Mouse (Mus musculus): ENCODE results near the gene Vasp. TPM values are rescaled to one million over a fixed set of nuclear protein-coding genes. Genes with fewer than 3 reads are reported as not detected.
"Not testable (repeated sequence)": the region's sequence is repeated elsewhere in the genome, so short reads cannot be mapped to it uniquely, and the experiment has no call there.

Vasp gene
- polyA plus RNA-seq, 1 experiment = 30.8 TPM

DNA sequence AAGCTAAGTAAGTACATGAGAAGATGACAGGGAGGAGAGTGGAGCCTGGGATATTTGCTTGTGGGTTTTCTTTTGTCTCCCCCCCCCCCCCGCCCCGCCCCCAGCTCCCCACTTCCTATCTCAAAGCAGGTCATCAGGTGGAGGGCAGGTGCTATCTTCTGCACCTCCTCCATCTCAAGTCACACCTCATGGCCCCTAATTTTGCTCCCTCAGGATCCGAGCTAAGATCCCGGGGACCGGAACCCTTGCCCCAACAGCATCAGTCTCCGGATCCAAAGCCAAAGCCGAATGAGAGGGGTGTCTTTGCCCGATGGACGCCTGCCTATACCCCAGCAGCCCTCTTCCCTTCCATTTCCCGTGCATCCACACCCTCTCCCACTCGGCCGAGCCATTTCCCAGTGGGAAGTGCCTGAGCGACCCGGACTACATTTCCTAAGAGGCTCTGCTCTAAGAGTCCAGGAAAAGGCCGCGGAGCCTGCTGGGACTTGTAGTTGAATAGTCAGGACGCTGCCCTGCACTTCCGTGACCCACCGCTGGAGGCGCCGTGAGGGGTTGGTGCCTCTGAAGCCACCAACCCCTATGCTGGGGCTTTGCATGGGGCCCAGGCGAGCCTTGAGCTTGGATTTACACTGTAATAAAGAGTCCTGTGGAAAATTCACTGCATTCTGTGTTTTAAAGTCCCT is 24.0 kb upstream of the Vasp start:
- H3K27me3 ChIP-seq (ENCODE audit: control insufficient read depth, insufficient read depth, low read length) = no peaks in the 10 kb centered on the region
- 0 out of 2 replicates have a peak overlapping the region, but pooled peaks have one; percentile 9 for H3K27ac ChIP-seq (ENCODE audit: insufficient read depth, low read length)
- peak; percentile 95 to 98 for DNase-seq
- 17% methylated on average over 22 of the region's 22 CpGs for WGBS
- peak; percentile 29; the same call in 1 of the 2 replicates for TF ChIP-seq POLR2A (IDR thresholded peaks at IDR 0.05; ENCODE audit: borderline replicate concordance, insufficient read depth, low read length)
- peak; percentile 87 for TF ChIP-seq CTCF (IDR thresholded peaks at IDR 0.05; ENCODE audit: borderline replicate concordance, insufficient read depth, low read depth, low read length)
- H3K4me3 ChIP-seq (replicated peaks; ENCODE audit: insufficient read depth, low read depth, low read length) = peak overlapping the region; percentile 53
- no peaks in the 10 kb centered on the region for H3K4me1 ChIP-seq (ENCODE audit: control insufficient read depth, insufficient read depth, low read length)

DNA sequence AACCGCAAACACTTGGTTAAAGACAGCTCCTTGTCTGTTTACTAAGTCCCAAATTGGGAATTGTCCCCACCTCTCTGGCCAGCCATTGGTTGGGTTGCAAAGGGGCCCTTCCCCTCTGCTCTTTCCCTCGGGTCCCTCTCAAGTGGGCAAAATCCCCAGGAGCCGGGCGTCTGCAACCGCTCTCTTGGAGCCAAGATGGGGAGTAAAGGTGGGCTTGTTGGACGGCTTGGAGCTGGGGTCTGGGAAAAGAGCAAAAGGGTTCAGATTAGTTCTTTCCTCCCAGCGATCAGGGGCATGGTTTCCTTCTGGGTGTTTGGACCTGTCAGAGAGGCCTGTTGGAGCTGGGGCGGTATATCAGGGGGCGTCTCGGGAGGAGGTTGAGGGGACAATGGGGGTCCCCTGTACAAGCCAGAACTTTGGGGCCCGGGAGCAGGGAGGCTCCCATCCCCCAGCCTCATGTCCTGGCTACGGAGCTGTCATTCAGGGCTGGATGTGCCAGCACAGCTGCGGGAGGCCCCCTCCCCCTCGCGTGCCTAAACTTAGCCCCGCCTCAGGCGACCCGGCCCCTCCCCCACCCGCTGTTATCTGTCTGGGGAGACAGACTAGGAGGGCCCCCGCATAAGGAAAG is 19.5 kb upstream of the Vasp start:
- H3K27me3 ChIP-seq (ENCODE audit: control insufficient read depth, insufficient read depth, low read length) = no peaks in the 10 kb centered on the region
- DNase-seq = no peak
- TF ChIP-seq POLR2A (IDR thresholded peaks at IDR 0.05; ENCODE audit: borderline replicate concordance, insufficient read depth, low read length) (no peak), CTCF (IDR thresholded peaks at IDR 0.05; ENCODE audit: borderline replicate concordance, insufficient read depth, low read depth, low read length) (no peak)
- H3K27ac ChIP-seq (ENCODE audit: insufficient read depth, low read length) = no peak overlapping the region
- H3K4me1 ChIP-seq (ENCODE audit: control insufficient read depth, insufficient read depth, low read length) = no peaks in the 10 kb centered on the region
- H3K4me3 ChIP-seq (replicated peaks; ENCODE audit: insufficient read depth, low read depth, low read length) = peak overlapping the region; percentile 4
- WGBS = 24% methylated on average over 20 of the region's 20 CpGs

DNA sequence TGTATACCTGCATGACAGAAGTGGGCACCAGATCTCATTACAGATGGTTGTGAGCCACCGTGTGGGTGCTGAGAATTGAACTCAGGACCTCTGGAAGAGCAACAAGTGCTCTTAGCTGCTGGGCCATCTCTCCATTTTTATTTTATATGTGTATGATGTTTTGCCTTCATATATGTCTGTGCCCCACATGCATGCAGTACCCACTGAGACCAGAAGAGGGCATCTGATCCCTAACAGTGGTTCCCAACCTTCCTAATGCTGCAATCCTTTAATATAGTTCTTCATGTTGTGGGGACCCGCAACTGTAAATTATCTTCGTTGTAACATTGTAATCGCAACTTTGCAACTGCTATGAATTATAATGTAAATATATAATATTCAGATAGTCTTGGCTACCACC is 13.1 kb upstream of the Vasp start:
- peak in 1 of 2 experiments; percentile 71 for DNase-seq
- H3K27ac ChIP-seq (ENCODE audit: insufficient read depth, low read length) = no peak overlapping the region
- H3K27me3 ChIP-seq (ENCODE audit: control insufficient read depth, insufficient read depth, low read length) = no peaks in the 10 kb centered on the region
- H3K4me1 ChIP-seq (ENCODE audit: control insufficient read depth, insufficient read depth, low read length) = no peaks in the 10 kb centered on the region
- H3K4me3 ChIP-seq (replicated peaks; ENCODE audit: insufficient read depth, low read depth, low read length) = no peak overlapping the region
- 25% methylated on average over 4 of the region's 4 CpGs for WGBS
- TF ChIP-seq POLR2A (IDR thresholded peaks at IDR 0.05; ENCODE audit: borderline replicate concordance, insufficient read depth, low read length) = no peak
- peak; percentile 68 for TF ChIP-seq CTCF (IDR thresholded peaks at IDR 0.05; ENCODE audit: borderline replicate concordance, insufficient read depth, low read depth, low read length)

DNA sequence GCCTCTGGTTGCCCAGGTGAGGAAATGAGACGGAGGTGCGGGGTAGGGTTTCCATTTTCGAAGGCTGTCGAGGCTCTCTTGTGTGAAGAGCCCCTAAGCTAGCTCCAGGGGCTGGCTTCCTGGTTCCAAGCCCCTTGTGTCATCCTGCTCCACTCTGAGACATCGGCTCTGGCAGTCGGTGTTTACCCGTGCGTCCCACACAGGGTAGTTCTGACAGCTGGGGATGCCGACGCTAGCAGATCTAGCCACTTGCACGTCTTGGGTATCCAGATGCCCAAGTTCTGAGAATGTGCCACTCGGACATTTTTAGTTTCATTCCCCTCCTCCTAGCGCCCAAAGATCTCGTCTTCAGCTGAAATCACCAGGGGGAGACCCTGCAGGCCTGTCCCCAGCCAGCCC is 11.8 kb upstream of the Vasp start:
- no peaks in the 10 kb centered on the region for H3K4me1 ChIP-seq (ENCODE audit: control insufficient read depth, insufficient read depth, low read length)
- TF ChIP-seq CTCF (IDR thresholded peaks at IDR 0.05; ENCODE audit: borderline replicate concordance, insufficient read depth, low read depth, low read length) = no peak
- TF ChIP-seq POLR2A (IDR thresholded peaks at IDR 0.05; ENCODE audit: borderline replicate concordance, insufficient read depth, low read length) = no peak
- no peaks in the 10 kb centered on the region for H3K27me3 ChIP-seq (ENCODE audit: control insufficient read depth, insufficient read depth, low read length)
- peak overlapping the region; percentile 70 for H3K4me3 ChIP-seq (replicated peaks; ENCODE audit: insufficient read depth, low read depth, low read length)
- H3K27ac ChIP-seq (ENCODE audit: insufficient read depth, low read length) = no peak overlapping the region
- WGBS = 15% methylated on average over 14 of the region's 14 CpGs
- DNase-seq = no peak

DNA sequence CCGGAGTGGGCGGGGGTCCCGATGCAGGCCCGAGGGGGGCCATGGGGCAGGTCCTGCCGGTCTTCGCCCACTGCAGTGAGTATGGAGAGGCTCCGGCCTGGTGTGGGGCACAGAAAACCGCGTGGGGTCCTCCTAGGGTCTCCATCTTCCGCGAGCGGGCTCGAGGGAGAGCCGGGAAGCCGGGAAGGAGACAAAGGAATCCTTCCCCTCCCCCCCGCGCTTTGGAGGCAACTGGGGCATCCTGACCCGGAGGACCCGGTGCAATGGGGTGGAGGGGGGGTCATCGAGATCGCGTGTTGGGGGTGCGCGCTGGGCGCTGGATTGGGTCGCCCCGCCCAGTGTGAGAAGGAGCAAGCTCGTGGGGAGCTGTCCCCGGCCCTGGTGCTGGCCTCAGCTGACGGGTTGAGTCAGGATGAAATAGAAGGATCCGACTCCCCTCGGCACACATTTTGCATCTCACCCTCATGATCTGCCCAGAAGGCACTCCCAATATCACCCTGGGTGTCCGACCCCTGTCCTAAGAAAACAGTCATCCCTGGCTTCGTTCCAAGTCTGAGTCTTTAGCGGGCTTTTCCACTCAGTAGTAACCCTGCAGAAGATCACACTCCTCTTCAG is 11.3 kb upstream of the Vasp start:
- peak overlapping the region; percentile 70 for H3K4me3 ChIP-seq (replicated peaks; ENCODE audit: insufficient read depth, low read depth, low read length)
- TF ChIP-seq CTCF (IDR thresholded peaks at IDR 0.05; ENCODE audit: borderline replicate concordance, insufficient read depth, low read depth, low read length) (no peak), POLR2A (IDR thresholded peaks at IDR 0.05; ENCODE audit: borderline replicate concordance, insufficient read depth, low read length) (no peak)
- peak; percentile 61 to 70 for DNase-seq
- peak overlapping the region; percentile 72 for H3K27ac ChIP-seq (ENCODE audit: insufficient read depth, low read length)
- no peaks in the 10 kb centered on the region for H3K27me3 ChIP-seq (ENCODE audit: control insufficient read depth, insufficient read depth, low read length)
- under 1% methylated on average over 35 of the region's 35 CpGs for WGBS
- H3K4me1 ChIP-seq (ENCODE audit: control insufficient read depth, insufficient read depth, low read length) = no peaks in the 10 kb centered on the region

DNA sequence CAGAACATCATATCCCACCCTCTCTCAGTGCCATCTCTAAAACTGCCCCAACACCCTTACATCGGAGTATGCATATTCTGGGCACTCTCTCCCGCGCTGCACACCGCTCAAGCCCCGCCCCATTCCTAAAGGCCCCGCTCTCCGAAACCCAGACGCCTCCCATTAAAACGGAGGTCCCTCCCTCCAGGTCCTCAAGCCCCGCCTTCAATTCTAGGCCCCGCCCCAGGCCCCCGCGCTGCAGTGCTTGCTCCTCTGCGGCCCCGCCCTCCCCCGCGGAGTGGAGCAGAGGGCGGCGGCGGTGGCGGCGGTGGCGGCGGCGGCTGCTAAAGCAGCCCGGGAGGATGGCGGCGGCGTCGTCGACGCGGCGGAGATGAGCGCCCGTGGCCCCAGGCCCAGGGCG is 10.8 kb upstream of the Vasp start, which contains the start of gene Rtn2:
Gene Rtn2 (plus strand): TSS at position 240 of the 400 bp plus-strand sequence.
- peak within 1 kb of the TSS; percentile 70 for H3K4me3 ChIP-seq (replicated peaks; ENCODE audit: insufficient read depth, low read depth, low read length)
- peak; percentile 90 to 93 for DNase-seq
- under 1% methylated on average over 37 of the region's 37 CpGs for WGBS
- TF ChIP-seq CTCF (IDR thresholded peaks at IDR 0.05; ENCODE audit: borderline replicate concordance, insufficient read depth, low read depth, low read length) (no peak), POLR2A (IDR thresholded peaks at IDR 0.05; ENCODE audit: borderline replicate concordance, insufficient read depth, low read length) (no peak)
- peak within 1 kb of the TSS; percentile 72 for H3K27ac ChIP-seq (ENCODE audit: insufficient read depth, low read length)
- no peaks in the 10 kb centered on the region for H3K27me3 ChIP-seq (ENCODE audit: control insufficient read depth, insufficient read depth, low read length)
- H3K4me1 ChIP-seq (ENCODE audit: control insufficient read depth, insufficient read depth, low read length) = no peaks in the 10 kb centered on the region

DNA sequence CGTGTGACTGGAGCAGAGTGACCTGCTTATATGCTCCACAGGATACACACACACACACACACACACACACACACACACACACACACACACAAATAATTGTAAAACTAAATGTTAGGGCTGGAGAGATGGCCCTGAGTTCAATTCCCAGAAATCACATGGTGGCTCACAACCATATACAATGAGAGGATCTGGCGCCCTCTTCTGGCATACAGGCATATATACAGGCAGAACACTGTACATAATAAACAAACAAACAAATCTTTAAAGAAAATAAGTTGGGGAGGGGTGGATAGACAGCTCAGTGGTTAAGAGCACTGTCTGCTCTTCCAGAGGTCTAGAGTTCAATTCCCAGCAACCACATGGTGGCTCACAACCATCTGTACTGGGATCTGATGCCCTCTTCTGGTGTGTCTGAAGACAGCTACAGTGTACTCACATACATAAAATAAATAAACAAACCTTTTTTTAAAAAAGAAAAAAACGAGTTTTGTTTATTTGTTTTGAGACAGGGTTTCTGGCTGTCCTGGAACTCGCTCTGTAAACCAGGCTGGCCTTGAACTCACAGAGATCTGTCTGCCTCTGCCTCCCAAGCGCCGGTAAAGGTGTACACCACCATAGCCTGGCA is 10.2 kb upstream of the Vasp start:
- DNase-seq; H3K27me3 ChIP-seq (ENCODE audit: control insufficient read depth, insufficient read depth, low read length); H3K4me1 ChIP-seq (ENCODE audit: control insufficient read depth, insufficient read depth, low read length); H3K27ac ChIP-seq (ENCODE audit: insufficient read depth, low read length): not testable (repeated sequence)
- WGBS = 27% methylated on average over 6 of the region's 6 CpGs
- H3K4me3 ChIP-seq (replicated peaks; ENCODE audit: insufficient read depth, low read depth, low read length) = peak overlapping the region; percentile 70
- TF ChIP-seq CTCF (IDR thresholded peaks at IDR 0.05; ENCODE audit: borderline replicate concordance, insufficient read depth, low read depth, low read length) = 0 out of 2 replicates have a peak, but pooled peaks have one; percentile 1

Measured in cerebellum, adult 2 months (tissue).